Mouse (Mus musculus) adrenal gland, postnatal 36 days (tissue): ENCODE measurements around the gene Skint1. TPM values are rescaled to one million over a fixed set of nuclear protein-coding genes. Genes with fewer than 3 reads are reported as not detected.
"Not testable (repeated sequence)": the region's sequence is repeated elsewhere in the genome, so short reads cannot be mapped to it uniquely, and the experiment has no call there.

Experiments used
- DNase-seq, 2 experiments: peaks; one replicate each; pipeline ENCODE4 v3.0.0; 2021; ENCODE audit warnings: mixed read lengths in 1 of 2
- long read RNA-seq, 2 experiments: library from polyadenylated mRNA; stranded (forward); transcript quantifications; one replicate each; pipeline ENCODE4 v2.0.0; 2021; ENCODE audit warnings: borderline sequencing depth in 2 of 2
- total RNA-seq, 2 experiments: library from RNA; stranded (reverse); gene quantifications; 2 replicates each; pipeline ENCODE4 v1.2.3; 2021

Gene Skint1
- total RNA-seq: not detected
- long read RNA-seq, experiment 1: 0 reads
- long read RNA-seq, experiment 2: 0 reads

GRCm38 (mm10) chr4:112005969-112006368 lies at the start of gene Skint1:
Gene Skint1, plus strand, starts transcription at chr4:112006269.
- no peak for DNase-seq

- DNase-seq: no peak
Measured at GRCm38 (mm10) chr4:111961309-111961708, 44.8 kb upstream of the Skint1 start.

- not testable (repeated sequence) for DNase-seq
Measured at GRCm38 (mm10) chr4:111963241-111963640, 42.8 kb upstream of the Skint1 start.

- DNase-seq: no peak
Measured at GRCm38 (mm10) chr4:111963669-111964068, 42.4 kb upstream of the Skint1 start.

GRCm38 (mm10) chr4:111972623-111973022 lies 33.4 kb upstream of the Skint1 start, which contains the start of gene Skint7:
Gene Skint7, plus strand, starts transcription at chr4:111972923.
- no peak for DNase-seq

GRCm38 (mm10) chr4:112071716-112072115 lies 65.6 kb downstream of the Skint1 start, which contains the start of gene Skint4:
Gene Skint4, plus strand, starts transcription at chr4:112072016.
- no peak for DNase-seq

Other genes with a start within 250 kb of the Skint1 start
- gene Slc5a9, start 103.4 kb upstream of the Skint1 start, total RNA-seq: not detected
- gene Skint8, start 86.9 kb upstream of the Skint1 start, total RNA-seq: not detected
- not detected for gene Skint7, start 33.3 kb upstream of the Skint1 start, total RNA-seq
- not detected for gene Skint4, start 65.7 kb downstream of the Skint1 start, total RNA-seq
- not detected for gene Skint3, start 226.0 kb downstream of the Skint1 start, total RNA-seq